Mouse (Mus musculus) small intestine, adult 2 months (tissue): ENCODE measurements at regions not wholly inside any gene's neighbourhood (a gene's known extent, or its start where the extent isn't known, plus 50 kb on each side); places are given as distances from the start of the nearest gene placed in this dataset.

ENCODE experiments used
- H3K27ac ChIP-seq: fragments of 200-500 bp; 2 replicates; pipeline ENCODE4 v1.5.1; 2012; ENCODE audit warnings: low read depth, low read length, control low read depth, inconsistent platforms; ENCODE audit not compliant: insufficient read depth
- H3K27me3 ChIP-seq: fragments of 200-500 bp; 2 replicates; pipeline ENCODE4 v1.6.1; 2012; ENCODE audit warnings: mild to moderate bottlenecking, moderate library complexity, low read length, inconsistent platforms; ENCODE audit not compliant: control insufficient read depth, insufficient read depth
- H3K36me3 ChIP-seq: fragments of 200-500 bp; 2 replicates; pipeline ENCODE4 v1.6.1; 2012; ENCODE audit warnings: mild to moderate bottlenecking, low read length, control low read depth, inconsistent platforms; ENCODE audit not compliant: control insufficient read depth, insufficient read depth
- H3K4me1 ChIP-seq: fragments of 200-500 bp; 2 replicates; pipeline ENCODE4 v1.6.1; 2012; ENCODE audit warnings: low read length, inconsistent platforms, mixed read lengths; ENCODE audit not compliant: control insufficient read depth, insufficient read depth, insufficient read length
- H3K4me3 ChIP-seq: fragments of 200-500 bp; 2 replicates; pipeline ENCODE4 v1.5.1; 2012; ENCODE audit warnings: low read depth, mild to moderate bottlenecking, control low read depth, inconsistent platforms, low read length, moderate library complexity
- CTCF ChIP-seq: fragments of 200-500 bp; IDR thresholded peaks from 2 replicates; pipeline ENCODE4 v1.5.1; 2012; ENCODE audit warnings: low read depth, mild to moderate bottlenecking, control low read depth, inconsistent platforms, low read length, moderate library complexity, mixed read lengths; ENCODE audit not compliant: insufficient replicate concordance, insufficient read length; ENCODE audit errors: extremely low read depth
- POLR2A ChIP-seq: fragments of 200-500 bp; IDR thresholded peaks from 2 replicates; pipeline ENCODE4 v1.6.1; 2012; ENCODE audit warnings: low read depth, mild to moderate bottlenecking, control low read depth, inconsistent platforms, low read length, moderate library complexity
- WGBS: fragments of 180-500 bp; shearing (Covaris S2); methylation state at CpG from one replicate; pipeline ENCODE4 v1.1.7; 2018; 5-methylcytosine and 5-hydroxymethylcytosine counted together

DNA sequence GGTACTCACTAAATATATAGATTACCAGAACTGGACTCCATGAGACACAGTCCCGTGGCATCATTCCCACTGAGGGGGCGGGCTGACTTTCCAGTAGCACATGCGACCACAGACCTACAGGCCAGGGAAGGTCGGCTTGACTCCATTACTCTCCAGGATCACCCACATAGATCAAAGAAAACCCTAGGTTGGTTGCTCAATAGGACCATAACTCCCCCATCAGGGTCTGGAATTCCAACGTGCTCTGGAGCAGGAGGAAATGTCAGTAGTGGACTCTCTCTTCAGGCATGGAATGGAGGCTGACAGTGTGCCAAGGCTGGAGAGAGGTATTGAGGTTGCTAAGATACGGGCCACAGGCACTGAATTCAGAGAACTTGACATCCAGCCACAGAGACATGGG lies 482.0 kb upstream of the Tbx3 start:
- H3K27ac ChIP-seq = no peak overlapping the region
- no peaks in the 10 kb centered on the region for H3K4me1 ChIP-seq
- H3K36me3 ChIP-seq = no peaks in the 10 kb centered on the region
- H3K27me3 ChIP-seq = no peaks in the 10 kb centered on the region
- no peak for TF ChIP-seq CTCF
- TF ChIP-seq POLR2A = no peak
- WGBS = 68% methylated on average over 6 of the region's 6 CpGs
- no peak overlapping the region for H3K4me3 ChIP-seq

GRCm38 (mm10) chr5:119193699-119194681 lies 476.5 kb upstream of the Tbx3 start:
- no peaks in the 10 kb centered on the region for H3K36me3 ChIP-seq
- peaks cover 3% of the 10 kb centered on the region; the same call in 1 of the 2 replicates for H3K4me1 ChIP-seq
- H3K27me3 ChIP-seq = no peaks in the 10 kb centered on the region
- no peak overlapping the region for H3K27ac ChIP-seq
- WGBS = 21% methylated on average over 21 of the region's 21 CpGs
- TF ChIP-seq POLR2A = no peak
- no peak for TF ChIP-seq CTCF
- H3K4me3 ChIP-seq = no peak overlapping the region

DNA sequence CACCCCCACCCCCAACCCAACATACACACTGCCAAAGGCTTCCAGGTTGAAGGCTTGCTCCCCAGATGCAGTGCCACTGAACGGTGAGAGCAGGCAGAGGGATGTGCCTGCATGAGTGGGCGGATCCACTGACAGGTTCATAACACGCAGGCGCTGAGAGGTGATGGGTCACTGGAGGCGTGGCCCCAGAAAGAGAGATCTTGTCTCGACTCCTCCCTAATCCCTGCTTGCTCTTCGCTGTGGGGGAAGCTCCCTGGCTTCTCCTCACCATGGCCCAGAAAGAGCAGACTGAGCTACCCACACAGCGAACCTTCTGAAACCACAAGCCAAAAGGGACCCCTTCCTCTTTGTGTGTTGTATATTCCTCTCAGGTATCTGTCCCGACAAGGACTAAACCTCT lies 470.6 kb upstream of the Tbx3 start:
- Histone ChIP-seq H3K27me3 (no peaks in the 10 kb centered on the region), H3K36me3 (no peaks in the 10 kb centered on the region), H3K4me1 (peaks cover 10% of the 10 kb centered on the region; the same call in 1 of the 2 replicates), H3K27ac (no peak overlapping the region), H3K4me3 (no peak overlapping the region)
- 76% methylated on average over 9 of the region's 9 CpGs for WGBS
- TF ChIP-seq POLR2A (no peak), CTCF (no peak)

GRCm38 (mm10) chr5:119201251-119201650 lies 469.2 kb upstream of the Tbx3 start:
- Histone ChIP-seq H3K27ac (no peak overlapping the region), H3K4me3 (no peak overlapping the region), H3K36me3 (no peaks in the 10 kb centered on the region), H3K4me1 (peaks cover 10% of the 10 kb centered on the region; the same call in 1 of the 2 replicates), H3K27me3 (no peaks in the 10 kb centered on the region)
- TF ChIP-seq CTCF = no peak
- no peak for TF ChIP-seq POLR2A
- WGBS = 35% methylated on average over 8 of the region's 8 CpGs

GRCm38 (mm10) chr5:119204736-119205135 lies 465.7 kb upstream of the Tbx3 start:
- Histone ChIP-seq H3K27me3 (no peaks in the 10 kb centered on the region), H3K27ac (no peak overlapping the region), H3K4me1 (peaks cover 10% of the 10 kb centered on the region; the same call in 1 of the 2 replicates), H3K36me3 (no peaks in the 10 kb centered on the region), H3K4me3 (no peak overlapping the region)
- TF ChIP-seq CTCF (no peak), POLR2A (no peak)
- 43% methylated on average over 2 of the region's 2 CpGs for WGBS

DNA sequence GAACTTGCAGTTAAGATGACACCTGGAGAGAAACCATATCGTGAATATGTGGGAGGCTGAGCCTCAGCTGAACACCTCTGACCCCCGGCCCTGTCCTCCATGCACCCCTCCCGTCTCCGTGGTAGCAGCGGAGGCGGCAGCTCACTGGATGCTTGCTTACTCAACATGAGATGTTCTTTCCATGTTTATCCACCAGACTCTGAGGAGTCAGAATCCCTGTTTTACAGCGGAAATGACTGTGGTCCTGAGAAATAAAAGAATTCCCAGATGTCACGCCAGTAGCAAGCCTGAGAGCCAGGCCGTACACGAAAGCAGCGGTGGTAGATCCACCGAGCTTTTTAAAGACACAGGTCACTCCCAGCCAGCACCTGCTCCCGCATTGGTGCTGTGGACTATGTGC lies 462.4 kb upstream of the Tbx3 start:
- 75% methylated on average over 13 of the region's 13 CpGs for WGBS
- Histone ChIP-seq H3K27ac (0 out of 2 replicates have a peak overlapping the region, but pooled peaks have one; percentile 16), H3K27me3 (no peaks in the 10 kb centered on the region), H3K4me1 (no peaks in the 10 kb centered on the region), H3K36me3 (no peaks in the 10 kb centered on the region), H3K4me3 (no peak overlapping the region)
- TF ChIP-seq CTCF = no peak

GRCm38 (mm10) chr5:119213196-119213595 lies 457.3 kb upstream of the Tbx3 start:
- H3K27me3 ChIP-seq = no peaks in the 10 kb centered on the region
- H3K4me1 ChIP-seq = no peaks in the 10 kb centered on the region
- TF ChIP-seq POLR2A = no peak
- TF ChIP-seq CTCF = no peak
- 29% methylated on average over 4 of the region's 4 CpGs for WGBS
- H3K27ac ChIP-seq = no peak overlapping the region
- H3K4me3 ChIP-seq = no peak overlapping the region
- H3K36me3 ChIP-seq = no peaks in the 10 kb centered on the region
